Mouse (Mus musculus): ENCODE measurements around the gene Ccdc83. TPM values are rescaled to one million over a fixed set of nuclear protein-coding genes. Genes with fewer than 3 reads are reported as not detected.
A peak's percentile ranks its signal among the peaks of the same experiment; 100 is the strongest.

Gene Ccdc83
- polyA plus RNA-seq, 2 experiments = not detected

DNA sequence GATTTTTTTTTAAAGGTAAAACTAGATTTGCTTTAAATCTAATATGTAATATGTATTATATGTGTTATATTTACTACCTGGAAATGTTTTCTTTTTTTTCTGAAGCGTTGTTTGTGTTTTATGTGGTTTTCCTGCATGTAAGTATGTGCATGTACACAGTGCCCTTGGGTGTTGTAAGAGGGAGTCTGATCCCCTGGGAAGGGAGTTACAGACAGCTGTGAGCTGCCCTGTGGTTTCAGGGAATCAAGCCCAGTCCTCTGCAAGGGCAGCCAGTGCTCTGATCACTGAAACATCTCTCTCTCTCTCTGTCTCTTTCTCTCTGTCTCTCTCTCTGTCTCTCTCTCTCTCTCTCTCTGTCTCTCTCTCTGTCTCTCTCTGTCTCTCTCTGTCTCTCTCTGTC is 17.2 kb upstream of the Ccdc83 start:
- ATAC-seq (ENCODE audit: low FRiP score, low read depth) (no peak), DNase-seq (ENCODE audit: low spot score) (no peak)
- no peak overlapping the region for H3K4me2 ChIP-seq (replicated peaks; ENCODE audit: low read depth, low read length, severe bottlenecking)
- H3K9ac ChIP-seq (ENCODE audit: low read depth, low read length, severe bottlenecking) = no peak overlapping the region
- WGBS = 72% methylated on average over 1 of the region's 1 CpGs
- H3K4me3 ChIP-seq (replicated peaks; ENCODE audit: low read length) = no peak overlapping the region
- H3K27me3 ChIP-seq (ENCODE audit: control insufficient read depth, insufficient read depth, low read length) = no peaks in the 10 kb centered on the region
- peaks cover 5% of the 10 kb centered on the region; the same call in 1 of the 2 replicates for H3K4me1 ChIP-seq (ENCODE audit: control insufficient read depth, insufficient read depth, low read length)
- no peaks in the 10 kb centered on the region for H3K36me3 ChIP-seq (ENCODE audit: control insufficient read depth, insufficient read depth, low read length)
- TF ChIP-seq POLR2A (IDR thresholded peaks at IDR 0.05; ENCODE audit: borderline replicate concordance, extremely low read depth, insufficient read depth, insufficient read length) = no peak
- no peak overlapping the region for H3K27ac ChIP-seq (replicated peaks; ENCODE audit: low read depth, low read length)
- H3K9me3 ChIP-seq (ENCODE audit: control insufficient read depth, low read length) = no peaks in the 10 kb centered on the region

GRCm38 (mm10) chr7:90281759-90282546 is 16.4 kb upstream of the Ccdc83 start:
- no peaks in the 10 kb centered on the region for H3K36me3 ChIP-seq (ENCODE audit: control insufficient read depth, insufficient read depth, low read length)
- no peak for TF ChIP-seq POLR2A (IDR thresholded peaks at IDR 0.05; ENCODE audit: borderline replicate concordance, extremely low read depth, insufficient read depth, insufficient read length)

GRCm38 (mm10) chr7:90280878-90281277 is 15.3 kb upstream of the Ccdc83 start:
- no peaks in the 10 kb centered on the region for H3K27me3 ChIP-seq (ENCODE audit: control insufficient read depth, insufficient read depth, low read length)
- ATAC-seq (ENCODE audit: low FRiP score, low read depth) = peak; percentile 44; the same call in 1 of the 2 replicates
- peak; percentile 47 for DNase-seq (ENCODE audit: low spot score)
- H3K4me1 ChIP-seq (ENCODE audit: control insufficient read depth, insufficient read depth, low read length) = peaks cover 5% of the 10 kb centered on the region; the same call in 1 of the 2 replicates
- no peaks in the 10 kb centered on the region for H3K36me3 ChIP-seq (ENCODE audit: control insufficient read depth, insufficient read depth, low read length)
- H3K9me3 ChIP-seq (ENCODE audit: control insufficient read depth, low read length) = no peaks in the 10 kb centered on the region
- no peak overlapping the region for H3K27ac ChIP-seq (replicated peaks; ENCODE audit: low read depth, low read length)
- H3K4me2 ChIP-seq (replicated peaks; ENCODE audit: low read depth, low read length, severe bottlenecking) = no peak overlapping the region
- 21% methylated on average over 8 of the region's 8 CpGs for WGBS
- no peak for TF ChIP-seq POLR2A (IDR thresholded peaks at IDR 0.05; ENCODE audit: borderline replicate concordance, extremely low read depth, insufficient read depth, insufficient read length)
- no peak overlapping the region for H3K9ac ChIP-seq (ENCODE audit: low read depth, low read length, severe bottlenecking)
- H3K4me3 ChIP-seq (replicated peaks; ENCODE audit: low read length) = no peak overlapping the region

More at GRCm38 (mm10) chr7:90281759-90282546, 16.4 kb upstream of the Ccdc83 start:
- no peak overlapping the region for H3K4me2 ChIP-seq (replicated peaks; ENCODE audit: low read depth, low read length, severe bottlenecking)
- ATAC-seq (ENCODE audit: low FRiP score, low read depth) (peak; percentile 82), DNase-seq (ENCODE audit: low spot score) (peak; percentile 59)
- H3K9ac ChIP-seq (ENCODE audit: low read depth, low read length, severe bottlenecking) = no peak overlapping the region
- H3K27me3 ChIP-seq (ENCODE audit: control insufficient read depth, insufficient read depth, low read length) = no peaks in the 10 kb centered on the region
- H3K4me1 ChIP-seq (ENCODE audit: control insufficient read depth, insufficient read depth, low read length) = peaks cover 5% of the 10 kb centered on the region; the same call in 1 of the 2 replicates
- H3K27ac ChIP-seq (replicated peaks; ENCODE audit: low read depth, low read length) = no peak overlapping the region
- no peaks in the 10 kb centered on the region for H3K9me3 ChIP-seq (ENCODE audit: control insufficient read depth, low read length)
- WGBS = 58% methylated on average over 11 of the region's 11 CpGs
- no peak overlapping the region for H3K4me3 ChIP-seq (replicated peaks; ENCODE audit: low read length)

DNA sequence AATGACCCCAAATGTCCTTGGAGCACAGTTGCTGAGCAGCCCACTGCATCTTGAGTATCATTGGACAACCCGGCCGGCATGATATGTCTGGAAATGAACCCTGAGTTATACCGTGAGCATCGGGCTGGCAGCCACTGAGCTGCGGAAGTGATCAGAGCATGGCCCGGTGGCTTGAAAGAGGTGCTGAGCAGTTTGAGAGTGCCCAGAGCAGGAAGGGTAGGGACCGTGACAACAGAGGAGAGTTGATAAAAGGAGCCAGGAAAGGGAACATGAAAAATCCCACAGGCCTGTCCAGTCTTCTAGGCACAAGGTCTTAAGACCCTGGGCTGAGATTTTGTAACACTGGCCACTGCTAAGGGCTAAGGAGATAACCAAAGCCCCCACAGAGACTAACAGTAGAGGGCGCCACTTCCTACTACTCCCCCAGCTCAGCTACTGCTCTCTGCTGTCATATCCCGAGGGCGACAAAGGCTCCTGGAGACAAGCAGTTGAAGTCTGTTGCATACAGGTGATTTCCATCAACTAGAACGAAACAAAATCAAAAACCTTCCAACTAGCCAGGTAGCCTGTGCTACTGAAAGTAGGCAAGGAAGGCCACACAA is 14.8 kb upstream of the Ccdc83 start:
- Histone ChIP-seq H3K36me3 (ENCODE audit: control insufficient read depth, insufficient read depth, low read length) (no peaks in the 10 kb centered on the region), H3K9me3 (ENCODE audit: control insufficient read depth, low read length) (no peaks in the 10 kb centered on the region), H3K4me2 (replicated peaks; ENCODE audit: low read depth, low read length, severe bottlenecking) (no peak overlapping the region), H3K27me3 (ENCODE audit: control insufficient read depth, insufficient read depth, low read length) (no peaks in the 10 kb centered on the region), H3K4me3 (replicated peaks; ENCODE audit: low read length) (no peak overlapping the region), H3K27ac (replicated peaks; ENCODE audit: low read depth, low read length) (no peak overlapping the region), H3K9ac (ENCODE audit: low read depth, low read length, severe bottlenecking) (no peak overlapping the region), H3K4me1 (ENCODE audit: control insufficient read depth, insufficient read depth, low read length) (peaks cover 5% of the 10 kb centered on the region; the same call in 1 of the 2 replicates)
- no peak for TF ChIP-seq POLR2A (IDR thresholded peaks at IDR 0.05; ENCODE audit: borderline replicate concordance, extremely low read depth, insufficient read depth, insufficient read length)
- 61% methylated on average over 11 of the region's 11 CpGs for WGBS
- DNase-seq (ENCODE audit: low spot score) (peak; percentile 35), ATAC-seq (ENCODE audit: low FRiP score, low read depth) (no peak)

- Histone ChIP-seq H3K27me3 (ENCODE audit: control insufficient read depth, insufficient read depth, low read length) (no peaks in the 10 kb centered on the region), H3K27ac (replicated peaks; ENCODE audit: low read depth, low read length) (no peak overlapping the region), H3K4me2 (replicated peaks; ENCODE audit: low read depth, low read length, severe bottlenecking) (no peak overlapping the region), H3K4me1 (ENCODE audit: control insufficient read depth, insufficient read depth, low read length) (peaks cover 5% of the 10 kb centered on the region; the same call in 1 of the 2 replicates), H3K4me3 (replicated peaks; ENCODE audit: low read length) (no peak overlapping the region), H3K36me3 (ENCODE audit: control insufficient read depth, insufficient read depth, low read length) (no peaks in the 10 kb centered on the region), H3K9me3 (ENCODE audit: control insufficient read depth, low read length) (no peaks in the 10 kb centered on the region), H3K9ac (ENCODE audit: low read depth, low read length, severe bottlenecking) (no peak overlapping the region)
- 91% methylated on average over 4 of the region's 4 CpGs for WGBS
- no peak for DNase-seq (ENCODE audit: low spot score)
- no peak for ATAC-seq (ENCODE audit: low FRiP score, low read depth)
- TF ChIP-seq POLR2A (IDR thresholded peaks at IDR 0.05; ENCODE audit: borderline replicate concordance, extremely low read depth, insufficient read depth, insufficient read length) = no peak
Observed at GRCm38 (mm10) chr7:90279136-90279535, 13.6 kb upstream of the Ccdc83 start.

Data from limb, embryonic 14.5 days (tissue).